19 mouse cellular contexts compared by ENCODE assay signal in the genomic region with DNA sequence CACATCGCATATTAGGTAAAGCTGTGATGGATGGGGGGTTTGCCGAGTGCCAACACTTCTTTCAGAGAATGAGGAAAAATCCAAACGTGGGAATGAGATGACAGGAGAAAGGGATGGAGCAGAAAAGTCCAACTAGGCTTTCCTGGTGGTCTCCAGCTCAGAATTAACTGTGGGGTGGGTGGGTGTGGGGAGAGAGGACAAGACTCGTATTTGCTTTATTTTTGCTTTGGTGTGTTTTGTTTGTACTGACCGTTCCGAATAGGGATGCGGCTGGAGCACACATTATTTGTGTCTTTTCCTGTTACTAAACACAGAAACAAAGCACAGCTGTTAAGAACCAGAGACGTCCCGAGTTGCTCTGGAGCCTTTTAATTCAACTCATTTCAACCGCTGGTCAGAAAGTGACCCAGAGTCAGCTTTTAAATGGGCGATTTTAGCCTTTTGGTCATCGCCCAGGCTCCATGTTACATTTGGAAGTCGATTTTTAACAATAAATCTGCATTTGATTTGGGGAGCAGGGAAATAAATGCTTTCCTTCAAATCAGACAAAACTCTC.
DNase-seq lines count a peak whose midpoint lies in the region; ATAC-seq and TF ChIP-seq lines count a peak whose summit lies in the region.
"Had no signal": no experiment of that assay in that cellular context is flagged by ENCODE, and none has a peak within 500 bp of the region (broad histone marks: within the 10 kb centered on the region; RNA-seq: fewer than 3 reads in every experiment).

No protein-coding gene starts in this region.

- DNase-seq in heart, adult 18-20 months = peak; percentile 18 to 25
- DNase-seq in heart, postnatal 10 days = no peak
- peak; percentile 56 for DNase-seq in midbrain, embryonic 11.5 days (ENCODE audit: low spot score, missing footprints)
- DNase-seq in midbrain, embryonic 14.5 days = no peak
- DNase-seq in kidney, postnatal 0 days (ENCODE audit: low spot score) = peak; percentile 85
- DNase-seq in lung, postnatal 25 days (ENCODE audit: low spot score) = peak; percentile 28
- DNase-seq in urinary bladder, adult 2 months (ENCODE audit: low spot score) = no peak
- DNase-seq in right cerebral cortex, postnatal 10 days (ENCODE audit: low spot score in 2 of 2) = no peak
- DNase-seq: cerebellum, adult 18-20 months; gastrocnemius, postnatal 14 days; layer of hippocampus, postnatal 36 days; liver, embryonic 13.5 days had no signal

- no peak overlapping the region for H3K9ac ChIP-seq in midbrain, embryonic 11.5 days (ENCODE audit: low read length)
- H3K9ac ChIP-seq in midbrain, embryonic 14.5 days (replicated peaks; ENCODE audit: low read length) = no peak overlapping the region
- H3K9ac ChIP-seq in kidney, postnatal 0 days (ENCODE audit: low read depth, low read length) = no peak overlapping the region
- H3K9ac ChIP-seq: forebrain, embryonic 12.5 days; hindbrain, embryonic 12.5 days; limb, embryonic 13.5 days; liver, embryonic 13.5 days; midbrain, embryonic 13.5 days had no signal

- WGBS in midbrain, embryonic 11.5 days = 82% methylated on average over 13 of the region's 13 CpGs
- 86% methylated on average over 13 of the region's 13 CpGs for WGBS in midbrain, embryonic 14.5 days
- 47% methylated on average over 13 of the region's 13 CpGs for WGBS in kidney, postnatal 0 days

- no peak for ATAC-seq in midbrain, embryonic 11.5 days (ENCODE audit: low FRiP score)
- ATAC-seq in midbrain, embryonic 14.5 days (ENCODE audit: low FRiP score, low TSS enrichment) = no peak
- no peak for ATAC-seq in kidney, postnatal 0 days (replicated peaks; ENCODE audit: low FRiP score, low read depth)
- ATAC-seq: inflammation-experienced regulatory T-cells, adult 6 months; midbrain, embryonic 13.5 days had no signal

- no peak overlapping the region for H3K27ac ChIP-seq in midbrain, embryonic 11.5 days (ENCODE audit: low read depth, low read length)
- H3K27ac ChIP-seq in midbrain, embryonic 14.5 days (replicated peaks; ENCODE audit: low read depth, low read length) = no peak overlapping the region
- peak overlapping the region; percentile 76 for H3K27ac ChIP-seq in kidney, postnatal 0 days
- H3K27ac ChIP-seq: forebrain, embryonic 12.5 days; hindbrain, embryonic 12.5 days; limb, embryonic 13.5 days; liver, embryonic 13.5 days; midbrain, embryonic 13.5 days had no signal

- H3K4me1 ChIP-seq in midbrain, embryonic 11.5 days (ENCODE audit: control insufficient read depth, insufficient read depth, low read length) = no peaks in the 10 kb centered on the region
- H3K4me1 ChIP-seq in midbrain, embryonic 14.5 days (ENCODE audit: control insufficient read depth, insufficient read depth, low read length) = no peaks in the 10 kb centered on the region
- no peaks in the 10 kb centered on the region for H3K4me1 ChIP-seq in kidney, postnatal 0 days (replicated peaks; ENCODE audit: insufficient read depth, low read length)
- H3K4me1 ChIP-seq: forebrain, embryonic 12.5 days; hindbrain, embryonic 12.5 days; limb, embryonic 13.5 days; liver, embryonic 13.5 days; midbrain, embryonic 13.5 days had no signal

- no peaks in the 10 kb centered on the region for H3K36me3 ChIP-seq in midbrain, embryonic 11.5 days (ENCODE audit: control insufficient read depth, insufficient read depth, low read length)
- H3K36me3 ChIP-seq in midbrain, embryonic 14.5 days (ENCODE audit: control insufficient read depth, insufficient read depth, low read length) = no peaks in the 10 kb centered on the region
- no peaks in the 10 kb centered on the region for H3K36me3 ChIP-seq in kidney, postnatal 0 days (ENCODE audit: insufficient read depth, low read length)
- H3K36me3 ChIP-seq: forebrain, embryonic 12.5 days; hindbrain, embryonic 12.5 days; limb, embryonic 13.5 days; liver, embryonic 13.5 days; midbrain, embryonic 13.5 days had no signal

- TF ChIP-seq CTCF in kidney, postnatal 0 days (IDR thresholded peaks at IDR 0.05; ENCODE audit: low read depth) = no peak

- intact Hi-C loops in heart, postnatal 10 days (cut with DNase I) = no loop called here

- no peaks in the 10 kb centered on the region for H3K9me3 ChIP-seq in midbrain, embryonic 11.5 days (ENCODE audit: control insufficient read depth, low read length)
- H3K9me3 ChIP-seq in midbrain, embryonic 14.5 days (ENCODE audit: control insufficient read depth, low read length) = no peaks in the 10 kb centered on the region
- H3K9me3 ChIP-seq in kidney, postnatal 0 days (replicated peaks; ENCODE audit: low read length) = no peaks in the 10 kb centered on the region
- H3K9me3 ChIP-seq: forebrain, embryonic 12.5 days; hindbrain, embryonic 12.5 days; limb, embryonic 13.5 days; liver, embryonic 13.5 days; midbrain, embryonic 13.5 days had no signal

- no peak overlapping the region for H3K4me3 ChIP-seq in midbrain, embryonic 11.5 days (ENCODE audit: low read depth, low read length)
- no peak overlapping the region for H3K4me3 ChIP-seq in midbrain, embryonic 14.5 days (replicated peaks; ENCODE audit: low read depth, low read length)
- H3K4me3 ChIP-seq in kidney, postnatal 0 days (replicated peaks; ENCODE audit: low read depth, low read length) = no peak overlapping the region
- H3K4me3 ChIP-seq: forebrain, embryonic 12.5 days; hindbrain, embryonic 12.5 days; limb, embryonic 13.5 days; liver, embryonic 13.5 days; midbrain, embryonic 13.5 days; myocyte had no signal

- no peak overlapping the region for H3K4me2 ChIP-seq in midbrain, embryonic 11.5 days
- no peak overlapping the region for H3K4me2 ChIP-seq in midbrain, embryonic 14.5 days (ENCODE audit: low read length)
- H3K4me2 ChIP-seq in kidney, postnatal 0 days (ENCODE audit: low read length) = no peak overlapping the region
- H3K4me2 ChIP-seq: forebrain, embryonic 12.5 days; hindbrain, embryonic 12.5 days; limb, embryonic 13.5 days; liver, embryonic 13.5 days; midbrain, embryonic 13.5 days had no signal

- H3K27me3 ChIP-seq in midbrain, embryonic 11.5 days (ENCODE audit: control insufficient read depth, insufficient read depth, low read length) = no peaks in the 10 kb centered on the region
- H3K27me3 ChIP-seq in midbrain, embryonic 14.5 days (ENCODE audit: control insufficient read depth, insufficient read depth, low read length) = no peaks in the 10 kb centered on the region
- H3K27me3 ChIP-seq in kidney, postnatal 0 days (ENCODE audit: insufficient read depth, low read length) = no peaks in the 10 kb centered on the region
- H3K27me3 ChIP-seq: CH12.LX; forebrain, embryonic 12.5 days; hindbrain, embryonic 12.5 days; limb, embryonic 13.5 days; liver, embryonic 13.5 days; midbrain, embryonic 13.5 days had no signal

Comparison
In these comparisons a context has a peak if more than half of its experiments do, and no peak if none do; other contexts are left out.
1. DNase-seq: peak in heart, adult 18-20 months (2 of 2), midbrain, embryonic 11.5 days (single experiment), kidney, postnatal 0 days (single experiment) and lung, postnatal 25 days (single experiment); none in heart, postnatal 10 days (0 of 2), midbrain, embryonic 14.5 days (single experiment), urinary bladder, adult 2 months (single experiment) and right cerebral cortex, postnatal 10 days (0 of 2).